Mouse (Mus musculus): ENCODE results near the gene Stim1. TPM values are rescaled to one million over a fixed set of nuclear protein-coding genes. Genes with fewer than 3 reads are reported as not detected.

The Stim1 gene
- polyA plus RNA-seq (2014; fragmentation: Illumina TruSeq; extraction: RNeasy Lipid Tissue Mini Kit (QIAGEN cat#74804); ENCODE audit: low read depth, low replicate concordance): 23.3 TPM

GRCm38 (mm10) chr7:102267601-102268394 is at the start of gene Stim1:
Gene Stim1 (plus strand): TSS chr7:102267806.

GRCm38 (mm10) chr7:102255954-102256353 is 11.7 kb upstream of the Stim1 start, which contains the start of gene Rhog:
Gene Rhog (minus strand): TSS chr7:102256054.

GRCm38 (mm10) chr7:102441657-102442391 is 174.2 kb downstream of the Stim1 start, which contains the start of gene Rrm1:
Gene Rrm1 (plus strand): TSS chr7:102441695.

GRCm38 (mm10) chr7:102481579-102481978 is 214.0 kb downstream of the Stim1 start, which contains the start of gene Olfr543:
Gene Olfr543 (minus strand): TSS chr7:102481679.

Other genes starting within 250 kb of the Stim1 start
- 8.7 TPM for gene Il18bp, start 249.1 kb upstream of the Stim1 start, polyA plus RNA-seq (2014; fragmentation: Illumina TruSeq; extraction: RNeasy Lipid Tissue Mini Kit (QIAGEN cat#74804); ENCODE audit: low read depth, low replicate concordance)
- 18.5 TPM for gene Rnf121, start 202.3 kb upstream of the Stim1 start, polyA plus RNA-seq (2014; fragmentation: Illumina TruSeq; extraction: RNeasy Lipid Tissue Mini Kit (QIAGEN cat#74804); ENCODE audit: low read depth, low replicate concordance)
- gene Xndc1, start 202.3 kb upstream of the Stim1 start, polyA plus RNA-seq (2014; fragmentation: Illumina TruSeq; extraction: RNeasy Lipid Tissue Mini Kit (QIAGEN cat#74804); ENCODE audit: low read depth, low replicate concordance): 17.0 TPM
- gene Xntrpc, start 202.1 kb upstream of the Stim1 start, polyA plus RNA-seq (2014; fragmentation: Illumina TruSeq; extraction: RNeasy Lipid Tissue Mini Kit (QIAGEN cat#74804); ENCODE audit: low read depth, low replicate concordance): 0.25 TPM
- not detected for gene Trpc2, start 184.7 kb upstream of the Stim1 start, polyA plus RNA-seq (2014; fragmentation: Illumina TruSeq; extraction: RNeasy Lipid Tissue Mini Kit (QIAGEN cat#74804); ENCODE audit: low read depth, low replicate concordance)
- gene Art1, start 166.1 kb upstream of the Stim1 start, polyA plus RNA-seq (2014; fragmentation: Illumina TruSeq; extraction: RNeasy Lipid Tissue Mini Kit (QIAGEN cat#74804); ENCODE audit: low read depth, low replicate concordance): not detected
- gene Art5, start 158.3 kb upstream of the Stim1 start, polyA plus RNA-seq (2014; fragmentation: Illumina TruSeq; extraction: RNeasy Lipid Tissue Mini Kit (QIAGEN cat#74804); ENCODE audit: low read depth, low replicate concordance): not detected
- gene Chrna10, start 151.0 kb upstream of the Stim1 start, polyA plus RNA-seq (2014; fragmentation: Illumina TruSeq; extraction: RNeasy Lipid Tissue Mini Kit (QIAGEN cat#74804); ENCODE audit: low read depth, low replicate concordance): not detected
- 44.0 TPM for gene Nup98, start 57.6 kb upstream of the Stim1 start, polyA plus RNA-seq (2014; fragmentation: Illumina TruSeq; extraction: RNeasy Lipid Tissue Mini Kit (QIAGEN cat#74804); ENCODE audit: low read depth, low replicate concordance)
- gene Pgap2, start 57.6 kb upstream of the Stim1 start, polyA plus RNA-seq (2014; fragmentation: Illumina TruSeq; extraction: RNeasy Lipid Tissue Mini Kit (QIAGEN cat#74804); ENCODE audit: low read depth, low replicate concordance): 94.1 TPM
- 3.7 TPM for gene Rhog, start 11.8 kb upstream of the Stim1 start, polyA plus RNA-seq (2014; fragmentation: Illumina TruSeq; extraction: RNeasy Lipid Tissue Mini Kit (QIAGEN cat#74804); ENCODE audit: low read depth, low replicate concordance)
- gene Rrm1, start 173.9 kb downstream of the Stim1 start, polyA plus RNA-seq (2014; fragmentation: Illumina TruSeq; extraction: RNeasy Lipid Tissue Mini Kit (QIAGEN cat#74804); ENCODE audit: low read depth, low replicate concordance): 39.3 TPM
- not detected for gene Olfr543, start 213.9 kb downstream of the Stim1 start, polyA plus RNA-seq (2014; fragmentation: Illumina TruSeq; extraction: RNeasy Lipid Tissue Mini Kit (QIAGEN cat#74804); ENCODE audit: low read depth, low replicate concordance)
- gene Olfr544, start 220.5 kb downstream of the Stim1 start, polyA plus RNA-seq (2014; fragmentation: Illumina TruSeq; extraction: RNeasy Lipid Tissue Mini Kit (QIAGEN cat#74804); ENCODE audit: low read depth, low replicate concordance): not detected
- not detected for gene Olfr545, start 231.8 kb downstream of the Stim1 start, polyA plus RNA-seq (2014; fragmentation: Illumina TruSeq; extraction: RNeasy Lipid Tissue Mini Kit (QIAGEN cat#74804); ENCODE audit: low read depth, low replicate concordance)